Mouse (Mus musculus): ENCODE measurements around the gene Rundc1. TPM values are rescaled to one million over a fixed set of nuclear protein-coding genes. Genes with fewer than 3 reads are reported as not detected.
"Not testable (repeated sequence)": the region's sequence is repeated elsewhere in the genome, so short reads cannot be mapped to it uniquely, and the experiment has no call there.

Rundc1 gene
- polyA plus RNA-seq, 1 experiment from 2014 or later = 19.6 TPM

GRCm38 (mm10) chr11:101426165-101426564 is 1.3 kb downstream of the Rundc1 start:
- 70% methylated on average over 8 of the region's 8 CpGs for WGBS
- Histone ChIP-seq H3K4me1 (peaks cover 28% of the 10 kb centered on the region), H3K4me3 (peak overlapping the region; percentile 89), H3K27ac (no peak overlapping the region), H3K36me3 (peaks cover 23% of the 10 kb centered on the region), H3K27me3 (ENCODE audit: low read depth, poor library complexity, severe bottlenecking) (no peaks in the 10 kb centered on the region), H3K9me3 (replicated peaks) (no peaks in the 10 kb centered on the region)
- DNase-seq (ENCODE audit: low spot score) = no peak

GRCm38 (mm10) chr11:101431327-101431726 is 6.4 kb downstream of the Rundc1 start:
- Histone ChIP-seq H3K4me1 (peaks cover 4% of the 10 kb centered on the region), H3K36me3 (peaks cover 70% of the 10 kb centered on the region), H3K27me3 (ENCODE audit: low read depth, poor library complexity, severe bottlenecking) (no peaks in the 10 kb centered on the region), H3K27ac (no peak overlapping the region), H3K9me3 (replicated peaks) (no peaks in the 10 kb centered on the region), H3K4me3 (no peak overlapping the region)
- 93% methylated on average over 9 of the region's 9 CpGs for WGBS
- DNase-seq (ENCODE audit: low spot score) = no peak

GRCm38 (mm10) chr11:101433396-101433795 is 8.5 kb downstream of the Rundc1 start:
- no peaks in the 10 kb centered on the region for H3K9me3 ChIP-seq (replicated peaks)
- peaks cover 70% of the 10 kb centered on the region for H3K36me3 ChIP-seq
- WGBS = 93% methylated on average over 13 of the region's 13 CpGs
- no peaks in the 10 kb centered on the region for H3K4me1 ChIP-seq
- no peaks in the 10 kb centered on the region for H3K27me3 ChIP-seq (ENCODE audit: low read depth, poor library complexity, severe bottlenecking)
- no peak for DNase-seq (ENCODE audit: low spot score)
- no peak overlapping the region for H3K4me3 ChIP-seq
- H3K27ac ChIP-seq = no peak overlapping the region

- no peak overlapping the region for H3K4me3 ChIP-seq
- no peak overlapping the region for H3K27ac ChIP-seq
- H3K4me1 ChIP-seq = no peaks in the 10 kb centered on the region
- no peaks in the 10 kb centered on the region for H3K9me3 ChIP-seq (replicated peaks)
- DNase-seq (ENCODE audit: low spot score) = no peak
- no peaks in the 10 kb centered on the region for H3K27me3 ChIP-seq (ENCODE audit: low read depth, poor library complexity, severe bottlenecking)
- peaks cover 51% of the 10 kb centered on the region for H3K36me3 ChIP-seq
- WGBS = 87% methylated on average over 4 of the region's 4 CpGs
Observed at GRCm38 (mm10) chr11:101435831-101436230, 10.9 kb downstream of the Rundc1 start.

GRCm38 (mm10) chr11:101436916-101437315 is 12.0 kb downstream of the Rundc1 start:
- no peak overlapping the region for H3K4me3 ChIP-seq
- WGBS = 88% methylated on average over 4 of the region's 4 CpGs
- no peak for DNase-seq (ENCODE audit: low spot score)
- peaks cover 40% of the 10 kb centered on the region for H3K36me3 ChIP-seq
- H3K27ac ChIP-seq = no peak overlapping the region
- H3K9me3 ChIP-seq (replicated peaks) = no peaks in the 10 kb centered on the region
- no peaks in the 10 kb centered on the region for H3K27me3 ChIP-seq (ENCODE audit: low read depth, poor library complexity, severe bottlenecking)
- no peaks in the 10 kb centered on the region for H3K4me1 ChIP-seq

- not testable (repeated sequence) for H3K27me3 ChIP-seq (ENCODE audit: low read depth, poor library complexity, severe bottlenecking); H3K4me3 ChIP-seq; DNase-seq (ENCODE audit: low spot score); H3K4me1 ChIP-seq; H3K9me3 ChIP-seq (replicated peaks); H3K27ac ChIP-seq
- H3K36me3 ChIP-seq = peaks cover 32% of the 10 kb centered on the region
- WGBS = 55% methylated on average over 3 of the region's 3 CpGs
Observed at GRCm38 (mm10) chr11:101438006-101438405, 13.1 kb downstream of the Rundc1 start.

GRCm38 (mm10) chr11:101441450-101442126 is 16.7 kb downstream of the Rundc1 start:
- H3K9me3 ChIP-seq (replicated peaks); DNase-seq (ENCODE audit: low spot score); H3K27me3 ChIP-seq (ENCODE audit: low read depth, poor library complexity, severe bottlenecking): not testable (repeated sequence)
- H3K36me3 ChIP-seq = peaks cover 35% of the 10 kb centered on the region
- peak overlapping the region; percentile 66 for H3K4me3 ChIP-seq
- H3K4me1 ChIP-seq = peaks cover 20% of the 10 kb centered on the region
- H3K27ac ChIP-seq = peak overlapping the region; percentile 92
- 37% methylated on average over 15 of the region's 15 CpGs for WGBS

GRCm38 (mm10) chr11:101442127-101442693 is 17.3 kb downstream of the Rundc1 start, which contains the start of gene Rpl27:
Gene Rpl27 (plus strand): TSS chr11:101442298.
- H3K36me3 ChIP-seq = peaks cover 38% of the 10 kb centered on the region
- peaks cover 20% of the 10 kb centered on the region for H3K4me1 ChIP-seq
- H3K4me3 ChIP-seq = peak within 1 kb of the TSS; percentile 66
- H3K9me3 ChIP-seq (replicated peaks) = no peaks in the 10 kb centered on the region
- peak; percentile 98 for DNase-seq (ENCODE audit: low spot score)
- under 1% methylated on average over 42 of the region's 42 CpGs for WGBS
- peak within 1 kb of the TSS; percentile 92 for H3K27ac ChIP-seq
- no peaks in the 10 kb centered on the region for H3K27me3 ChIP-seq (ENCODE audit: low read depth, poor library complexity, severe bottlenecking)

GRCm38 (mm10) chr11:101442760-101443159 is 17.9 kb downstream of the Rundc1 start:
- Histone ChIP-seq H3K4me3 (peak overlapping the region; percentile 66), H3K9me3 (replicated peaks) (no peaks in the 10 kb centered on the region), H3K27me3 (ENCODE audit: low read depth, poor library complexity, severe bottlenecking) (no peaks in the 10 kb centered on the region), H3K4me1 (peaks cover 20% of the 10 kb centered on the region), H3K36me3 (peaks cover 38% of the 10 kb centered on the region), H3K27ac (peak overlapping the region; percentile 92)
- no peak for DNase-seq (ENCODE audit: low spot score)
- WGBS = 1% methylated on average over 14 of the region's 14 CpGs

GRCm38 (mm10) chr11:101446319-101446718 is 21.4 kb downstream of the Rundc1 start:
- WGBS = 83% methylated on average over 1 of the region's 1 CpGs
- H3K9me3 ChIP-seq (replicated peaks) = no peaks in the 10 kb centered on the region
- DNase-seq (ENCODE audit: low spot score) = no peak

GRCm38 (mm10) chr11:101446860-101447259 is 22.0 kb downstream of the Rundc1 start:
- H3K27me3 ChIP-seq (ENCODE audit: low read depth, poor library complexity, severe bottlenecking); H3K9me3 ChIP-seq (replicated peaks); DNase-seq (ENCODE audit: low spot score); H3K27ac ChIP-seq; H3K4me3 ChIP-seq: not testable (repeated sequence)
- 92% methylated on average over 8 of the region's 8 CpGs for WGBS
- peaks cover 38% of the 10 kb centered on the region for H3K36me3 ChIP-seq
- H3K4me1 ChIP-seq = peaks cover 25% of the 10 kb centered on the region

More at GRCm38 (mm10) chr11:101446319-101446718, 21.4 kb downstream of the Rundc1 start:
- H3K27me3 ChIP-seq (ENCODE audit: low read depth, poor library complexity, severe bottlenecking) = no peaks in the 10 kb centered on the region
- H3K27ac ChIP-seq = no peak overlapping the region
- H3K36me3 ChIP-seq = peaks cover 38% of the 10 kb centered on the region
- peaks cover 25% of the 10 kb centered on the region for H3K4me1 ChIP-seq
- H3K4me3 ChIP-seq = no peak overlapping the region

- no peak overlapping the region for H3K27ac ChIP-seq
- peaks cover 38% of the 10 kb centered on the region for H3K36me3 ChIP-seq
- DNase-seq (ENCODE audit: low spot score) = no peak
- WGBS = 86% methylated on average over 5 of the region's 5 CpGs
- H3K4me3 ChIP-seq = no peak overlapping the region; the same call in 1 of the 2 replicates
- no peaks in the 10 kb centered on the region for H3K27me3 ChIP-seq (ENCODE audit: low read depth, poor library complexity, severe bottlenecking)
- peaks cover 25% of the 10 kb centered on the region for H3K4me1 ChIP-seq
- H3K9me3 ChIP-seq (replicated peaks) = no peaks in the 10 kb centered on the region
Observed at GRCm38 (mm10) chr11:101447786-101448185, 22.9 kb downstream of the Rundc1 start.

- H3K27me3 ChIP-seq (ENCODE audit: low read depth, poor library complexity, severe bottlenecking) = no peaks in the 10 kb centered on the region
- whole genome bisulfite sequencing = 34% methylated on average over 10 of the region's 10 CpGs
- H3K27ac ChIP-seq = peak within 1 kb of the TSS; percentile 50; the same call in 1 of the 2 replicates
- peaks cover 21% of the 10 kb centered on the region for H3K4me1 ChIP-seq
- peaks cover 34% of the 10 kb centered on the region for H3K36me3 ChIP-seq
- peak within 1 kb of the TSS; percentile 40 for H3K4me3 ChIP-seq
- no peak for DNase-seq (ENCODE audit: low spot score)
- no peaks in the 10 kb centered on the region for H3K9me3 ChIP-seq (replicated peaks)
Observed at GRCm38 (mm10) chr11:101448274-101448746, 23.4 kb downstream of the Rundc1 start, which contains the start of gene Ifi35. Gene Ifi35 (plus strand): TSS chr11:101448407.
